Mouse (Mus musculus): ENCODE measurements around the gene Sod1.

- no peak for TF ChIP-seq EP300 (IDR thresholded peaks at IDR 0.05; ENCODE audit: low read length)
- TF ChIP-seq POLR2A (IDR thresholded peaks at IDR 0.05; ENCODE audit: low read depth, low read length), result no peak
- TF ChIP-seq USF1 (IDR thresholded peaks at IDR 0.05; ENCODE audit: low read depth, low read length), result no peak
- no peak for TF ChIP-seq CTCF (conservative IDR thresholded peaks at IDR 0.05 in 1 of 2, IDR thresholded peaks at IDR 0.05 in 1 of 2; ENCODE audit: low read depth in 2 of 2, low read length in 2 of 2)
- no peak for TF ChIP-seq MAX (IDR thresholded peaks at IDR 0.05; ENCODE audit: low read length)
- no peak for TF ChIP-seq RAD21 (IDR thresholded peaks at IDR 0.05; ENCODE audit: low read depth, low read length)
- no peak for TF ChIP-seq ELF1 (IDR thresholded peaks at IDR 0.05; ENCODE audit: low read depth, low read length)
- no peak for TF ChIP-seq ZKSCAN1 (IDR thresholded peaks at IDR 0.05; ENCODE audit: borderline replicate concordance, low read depth, low read length)
- TF ChIP-seq ETS1 (conservative IDR thresholded peaks at IDR 0.05; ENCODE audit: low read depth, low read length), result no peak
- no peak for TF ChIP-seq KAT2A (IDR thresholded peaks at IDR 0.05; ENCODE audit: insufficient replicate concordance, low read length)
- TF ChIP-seq NELFE (IDR thresholded peaks at IDR 0.05; ENCODE audit: low read depth, low read length), result no peak
- no peak for TF ChIP-seq JUN (IDR thresholded peaks at IDR 0.05; ENCODE audit: insufficient read depth, low read depth, low read length)
Measured at GRCm38 (mm10) chr16:90179892-90180291, 40.7 kb upstream of the Sod1 start.
